Mouse (Mus musculus) liver, embryonic 15.5 days (tissue): ENCODE results near the gene Osbpl2. TPM values are rescaled to one million over a fixed set of nuclear protein-coding genes. Genes with fewer than 3 reads are reported as not detected.

Experiments used
- ATAC-seq: fragments of 200-750 bp; cut with Nextera tagmentation; 2 replicates; pipeline ENCODE4 v1.8.0; 2017; ENCODE audit warnings: moderate number of reproducible peaks, mild to moderate bottlenecking, moderate library complexity; ENCODE audit not compliant: insufficient read depth
- H3K27ac ChIP-seq: fragments of 300-500 bp; sonication (generic); replicated peaks from 2 replicates; pipeline ENCODE4 v1.5.1; 2015; ENCODE audit warnings: mild to moderate bottlenecking, inconsistent platforms
- H3K27me3 ChIP-seq: fragments of 300-500 bp; sonication (generic); 2 replicates; pipeline ENCODE4 v1.6.1; 2015; ENCODE audit warnings: mild to moderate bottlenecking, inconsistent platforms
- H3K36me3 ChIP-seq: fragments of 300-500 bp; sonication (generic); replicated peaks from 2 replicates; pipeline ENCODE4 v1.6.1; 2015; ENCODE audit warnings: moderate library complexity, mild to moderate bottlenecking, inconsistent platforms
- H3K4me1 ChIP-seq: fragments of 300-500 bp; sonication (generic); replicated peaks from 2 replicates; pipeline ENCODE4 v1.6.1; 2015; ENCODE audit warnings: inconsistent platforms
- H3K4me2 ChIP-seq: fragments of 300-500 bp; sonication (generic); 2 replicates; pipeline ENCODE4 v1.6.1; 2015; ENCODE audit warnings: moderate library complexity, mild to moderate bottlenecking, inconsistent platforms
- H3K4me3 ChIP-seq: fragments of 300-500 bp; sonication (generic); replicated peaks from 2 replicates; pipeline ENCODE4 v1.5.1; 2015; ENCODE audit warnings: mild to moderate bottlenecking, inconsistent platforms
- H3K9ac ChIP-seq: fragments of 300-500 bp; sonication (generic); 2 replicates; pipeline ENCODE4 v1.6.1; 2015; ENCODE audit warnings: moderate library complexity, mild to moderate bottlenecking, inconsistent platforms
- H3K9me3 ChIP-seq: fragments of 300-500 bp; sonication (generic); replicated peaks from 2 replicates; pipeline ENCODE4 v1.6.1; 2016; ENCODE audit warnings: inconsistent platforms
- WGBS: fragments of 180-500 bp; shearing (Covaris S2); methylation state at CpG from one replicate; pipeline ENCODE4 v1.1.7; 2015; ENCODE audit warnings: mixed read lengths; ENCODE audit not compliant: insufficient replicate concordance; 5-methylcytosine and 5-hydroxymethylcytosine counted together
- polyA plus RNA-seq: library from polyadenylated mRNA; unstranded; fragments of >200 nt; fragmentation: Nextera tagmentation; extraction: Ambion mirVana; gene quantifications from 2 replicates; pipeline ENCODE4 v1.2.1, GENCODE M21; 2015

The Osbpl2 gene
- polyA plus RNA-seq, 1 experiment from 2014 or later, result 9.4 TPM

DNA sequence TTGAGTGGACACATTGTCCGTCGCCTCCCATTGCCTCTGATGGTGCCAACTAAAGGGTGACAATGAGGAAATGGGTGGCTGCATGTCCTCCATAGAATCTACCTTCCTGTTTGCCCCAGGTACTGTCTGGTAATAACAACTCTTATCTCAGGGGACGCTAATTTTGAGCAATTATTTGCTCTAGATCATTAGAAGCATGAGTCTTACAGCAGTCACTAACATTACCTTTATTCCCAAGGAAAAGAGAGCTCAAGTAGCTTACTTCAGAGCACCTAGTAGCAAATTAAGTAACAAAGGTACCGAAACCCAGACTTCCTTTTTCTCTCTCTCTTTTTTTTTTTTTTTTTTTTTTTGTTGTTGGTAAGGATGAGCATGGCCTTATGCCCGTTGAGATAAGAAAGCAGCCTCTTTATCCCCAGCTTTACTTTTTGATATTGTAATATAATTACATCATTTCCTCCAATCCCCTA, 1.2 kb downstream of the Osbpl2 start:
- 0 out of 2 replicates have a peak, but pooled peaks cover 5% of the 10 kb centered on the region for H3K36me3 ChIP-seq
- no peak for ATAC-seq
- peaks cover 48% of the 10 kb centered on the region for H3K4me1 ChIP-seq
- peak overlapping the region; percentile 83; the same call in 1 of the 2 replicates for H3K27ac ChIP-seq
- H3K9ac ChIP-seq, result peak overlapping the region; percentile 83
- H3K9me3 ChIP-seq, result no peaks in the 10 kb centered on the region
- H3K27me3 ChIP-seq, result peaks cover 24% of the 10 kb centered on the region
- H3K4me3 ChIP-seq, result peak overlapping the region; percentile 93
- peak overlapping the region; percentile 95 for H3K4me2 ChIP-seq
- WGBS, result 24% methylated on average over 5 of the region's 5 CpGs

DNA sequence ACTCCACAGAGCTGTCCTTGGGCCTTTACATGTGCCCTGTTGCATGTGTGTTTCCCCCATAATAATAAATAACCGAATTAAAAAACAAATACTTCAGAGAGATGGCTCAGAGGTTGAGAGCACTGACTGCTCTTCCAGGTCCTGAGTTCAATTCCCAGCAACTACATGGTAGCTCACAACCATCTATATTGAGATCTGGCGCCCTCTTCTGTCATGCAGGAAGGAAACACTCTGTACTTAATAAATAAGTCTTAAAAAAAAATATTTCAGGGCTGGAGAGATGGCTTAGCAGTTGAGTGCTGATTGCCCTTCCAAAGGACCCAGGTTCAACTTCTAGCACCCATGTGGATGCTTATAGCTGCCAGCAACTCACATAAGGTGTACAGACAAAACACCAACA, 5.1 kb downstream of the Osbpl2 start:
- Histone ChIP-seq H3K27ac (no peak overlapping the region), H3K27me3 (no peaks in the 10 kb centered on the region), H3K9me3 (no peaks in the 10 kb centered on the region), H3K4me3 (no peak overlapping the region), H3K9ac (no peak overlapping the region), H3K4me1 (peaks cover 36% of the 10 kb centered on the region), H3K4me2 (no peak overlapping the region), H3K36me3 (0 out of 2 replicates have a peak, but pooled peaks cover 5% of the 10 kb centered on the region)
- 58% methylated on average over 2 of the region's 2 CpGs for WGBS
- no peak for ATAC-seq

DNA sequence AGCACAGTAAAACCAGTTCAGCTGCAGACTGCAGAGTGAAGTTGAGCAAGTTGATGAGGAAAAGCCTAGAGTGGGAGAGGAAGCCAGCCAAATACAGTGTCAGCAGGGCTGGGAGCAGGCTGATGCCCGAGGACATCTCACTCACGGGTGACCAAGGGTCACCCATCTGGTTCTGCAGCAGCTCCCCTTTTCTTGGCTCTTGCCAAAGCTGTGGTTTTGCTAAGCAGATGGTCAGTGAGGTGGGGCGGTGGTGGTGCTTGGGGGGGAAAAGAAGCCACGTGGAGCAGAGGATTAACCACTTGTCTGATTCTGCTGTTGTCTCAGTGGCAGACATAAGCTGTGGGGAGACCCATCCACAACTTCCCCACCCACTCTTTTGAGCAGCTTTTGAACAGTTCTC, 7.1 kb downstream of the Osbpl2 start:
- Histone ChIP-seq H3K9me3 (no peaks in the 10 kb centered on the region), H3K27ac (no peak overlapping the region), H3K36me3 (0 out of 2 replicates have a peak, but pooled peaks cover 5% of the 10 kb centered on the region), H3K4me3 (no peak overlapping the region), H3K4me1 (peaks cover 19% of the 10 kb centered on the region), H3K4me2 (no peak overlapping the region), H3K27me3 (no peaks in the 10 kb centered on the region), H3K9ac (no peak overlapping the region)
- ATAC-seq, result no peak
- WGBS, result 24% methylated on average over 4 of the region's 4 CpGs

DNA sequence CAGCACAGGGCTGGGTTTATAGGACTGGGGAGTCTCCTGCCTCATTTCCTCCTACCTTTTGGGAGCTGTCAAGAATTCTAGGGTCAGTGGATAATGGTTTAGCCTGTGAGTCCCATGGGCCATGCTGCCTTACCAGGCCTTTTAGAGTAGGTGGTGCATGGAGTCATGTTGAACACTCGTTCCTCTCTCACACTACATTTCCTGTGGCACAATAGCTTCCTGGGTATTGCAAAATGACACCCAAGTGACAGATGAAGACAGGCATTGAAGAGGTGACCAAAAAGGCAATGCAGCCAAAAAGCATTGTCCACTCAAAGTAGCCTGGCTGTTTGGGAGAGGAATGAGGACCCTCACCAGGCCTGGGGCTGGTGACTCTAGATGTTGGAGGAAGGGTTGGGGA, 8.6 kb downstream of the Osbpl2 start:
- Histone ChIP-seq H3K9me3 (no peaks in the 10 kb centered on the region), H3K4me2 (no peak overlapping the region), H3K4me3 (no peak overlapping the region), H3K9ac (no peak overlapping the region), H3K36me3 (0 out of 2 replicates have a peak, but pooled peaks cover 5% of the 10 kb centered on the region), H3K4me1 (peaks cover 18% of the 10 kb centered on the region), H3K27ac (no peak overlapping the region), H3K27me3 (no peaks in the 10 kb centered on the region)
- no peak for ATAC-seq
- WGBS, result 33% methylated on average over 1 of the region's 1 CpGs

DNA sequence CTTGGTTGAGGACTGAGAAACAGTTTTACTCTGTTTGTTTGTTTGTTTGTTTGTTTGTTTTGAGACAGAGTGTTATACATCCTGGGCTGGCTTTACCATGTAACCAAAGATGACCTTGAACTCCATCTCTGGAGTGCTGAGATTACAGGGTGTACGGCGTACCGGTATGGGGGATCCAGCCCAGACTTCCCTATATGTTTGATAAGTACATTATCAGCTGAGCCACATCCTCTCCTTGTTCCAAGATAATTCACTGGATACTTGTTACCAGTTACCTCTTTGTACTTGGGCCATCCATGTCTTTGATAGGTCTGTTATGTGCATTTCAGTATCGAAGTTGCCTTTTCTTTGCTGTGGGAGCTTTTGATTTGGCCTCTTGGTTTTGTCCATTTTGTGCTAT, 14.1 kb downstream of the Osbpl2 start:
- peaks cover 2% of the 10 kb centered on the region; the same call in 1 of the 2 replicates for H3K36me3 ChIP-seq
- no peak overlapping the region for H3K4me3 ChIP-seq
- H3K4me2 ChIP-seq, result no peak overlapping the region
- H3K27me3 ChIP-seq, result no peaks in the 10 kb centered on the region
- ATAC-seq, result no peak
- H3K27ac ChIP-seq, result no peak overlapping the region
- no peaks in the 10 kb centered on the region for H3K9me3 ChIP-seq
- H3K4me1 ChIP-seq, result peaks cover 4% of the 10 kb centered on the region; the same call in 1 of the 2 replicates
- 37% methylated on average over 4 of the region's 4 CpGs for WGBS
- H3K9ac ChIP-seq, result no peak overlapping the region

DNA sequence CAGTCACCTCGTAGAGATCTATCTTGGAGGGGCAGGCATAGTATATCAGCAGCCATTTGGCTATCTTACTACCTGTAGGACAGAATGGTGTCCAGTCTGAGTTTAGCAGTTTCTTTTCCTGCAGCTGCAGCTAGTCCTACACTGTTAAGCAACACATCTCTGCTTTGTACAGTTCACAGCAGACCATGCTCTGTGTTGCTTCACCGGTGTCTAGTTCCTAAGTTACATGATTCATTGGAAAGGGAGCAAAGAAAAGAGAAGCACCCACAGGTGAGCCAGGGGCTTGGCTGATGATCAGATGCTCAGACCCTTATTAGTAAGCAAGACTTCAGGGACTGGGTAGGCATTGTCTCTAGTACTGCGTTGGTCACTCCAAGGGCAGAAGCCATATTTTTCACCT, 14.8 kb downstream of the Osbpl2 start:
- no peak overlapping the region for H3K27ac ChIP-seq
- H3K36me3 ChIP-seq, result peaks cover 9% of the 10 kb centered on the region; the same call in 1 of the 2 replicates
- no peak overlapping the region for H3K4me3 ChIP-seq
- H3K27me3 ChIP-seq, result no peaks in the 10 kb centered on the region
- peaks cover 4% of the 10 kb centered on the region; the same call in 1 of the 2 replicates for H3K4me1 ChIP-seq
- WGBS, result 55% methylated on average over 3 of the region's 3 CpGs
- H3K9me3 ChIP-seq, result no peaks in the 10 kb centered on the region
- no peak overlapping the region for H3K4me2 ChIP-seq
- no peak for ATAC-seq
- H3K9ac ChIP-seq, result no peak overlapping the region

DNA sequence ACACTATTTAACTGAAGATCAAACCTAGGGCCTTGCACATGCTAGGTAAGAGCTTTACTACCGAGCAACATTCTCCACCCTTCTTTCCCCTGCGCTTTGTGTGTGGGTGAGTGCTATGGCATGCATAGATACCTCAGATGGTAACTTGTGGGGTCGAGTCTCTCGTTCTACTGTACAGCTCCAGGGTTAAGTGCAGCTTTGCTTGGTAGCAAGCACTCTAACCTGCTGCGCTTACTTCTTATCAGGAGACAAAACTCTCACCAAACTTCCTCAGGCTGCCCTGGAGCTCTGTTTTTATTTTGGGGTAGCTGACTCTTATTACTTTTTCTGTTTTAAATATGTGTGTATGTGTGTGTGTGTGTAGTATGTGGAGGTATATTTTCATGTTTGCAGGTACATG, 16.3 kb downstream of the Osbpl2 start:
- no peaks in the 10 kb centered on the region for H3K9me3 ChIP-seq
- 31% methylated on average over 5 of the region's 5 CpGs for WGBS
- H3K36me3 ChIP-seq, result peaks cover 13% of the 10 kb centered on the region; the same call in 1 of the 2 replicates
- H3K4me3 ChIP-seq, result no peak overlapping the region
- H3K9ac ChIP-seq, result no peak overlapping the region
- H3K27ac ChIP-seq, result no peak overlapping the region
- no peaks in the 10 kb centered on the region for H3K27me3 ChIP-seq
- ATAC-seq, result no peak
- H3K4me1 ChIP-seq, result peaks cover 4% of the 10 kb centered on the region; the same call in 1 of the 2 replicates
- no peak overlapping the region for H3K4me2 ChIP-seq

DNA sequence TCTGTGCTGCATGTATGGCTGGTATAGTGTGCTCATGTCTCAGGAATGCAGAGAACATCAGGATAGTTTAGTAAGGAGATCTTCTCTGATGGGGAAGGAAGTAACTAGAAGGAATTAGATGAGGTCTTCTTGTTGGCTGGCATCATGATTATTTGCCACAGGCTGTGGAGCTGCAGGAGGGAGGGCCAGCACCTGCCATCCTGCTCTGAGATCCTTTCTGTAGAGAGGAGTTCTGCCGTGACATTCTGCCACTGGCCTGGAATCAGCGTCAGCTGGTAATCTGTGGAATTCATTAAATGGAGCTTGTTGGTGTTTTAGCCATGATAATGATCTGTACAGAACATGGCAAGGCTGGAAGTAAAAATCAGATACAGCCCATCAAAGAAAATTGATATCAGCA, 27.0 kb downstream of the Osbpl2 start:
- Histone ChIP-seq H3K4me1 (no peaks in the 10 kb centered on the region), H3K36me3 (peaks cover 54% of the 10 kb centered on the region), H3K27me3 (no peaks in the 10 kb centered on the region), H3K27ac (no peak overlapping the region), H3K4me2 (no peak overlapping the region), H3K9me3 (no peaks in the 10 kb centered on the region), H3K9ac (no peak overlapping the region), H3K4me3 (no peak overlapping the region)
- 75% methylated on average over 2 of the region's 2 CpGs for WGBS
- no peak for ATAC-seq

DNA sequence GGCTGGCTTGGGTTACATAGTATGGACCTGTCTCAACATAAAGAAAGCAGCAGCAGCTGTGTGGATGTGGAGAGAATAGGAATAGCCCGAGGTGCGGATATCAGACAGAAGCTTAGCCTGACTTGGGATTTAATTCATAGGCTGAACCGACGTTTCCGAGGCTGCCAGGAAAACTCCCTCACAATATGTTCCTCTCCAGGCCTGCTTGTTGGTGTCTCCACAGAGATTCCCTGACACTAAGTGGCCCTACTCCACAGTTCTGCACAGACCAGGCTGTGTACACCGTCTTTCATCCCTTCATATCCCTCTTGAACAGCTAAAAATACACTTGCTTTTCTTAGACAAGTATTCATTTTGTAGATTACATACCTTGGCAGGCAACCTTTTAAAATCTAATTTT, 28.3 kb downstream of the Osbpl2 start:
- no peaks in the 10 kb centered on the region for H3K4me1 ChIP-seq
- WGBS, result 71% methylated on average over 6 of the region's 6 CpGs

DNA sequence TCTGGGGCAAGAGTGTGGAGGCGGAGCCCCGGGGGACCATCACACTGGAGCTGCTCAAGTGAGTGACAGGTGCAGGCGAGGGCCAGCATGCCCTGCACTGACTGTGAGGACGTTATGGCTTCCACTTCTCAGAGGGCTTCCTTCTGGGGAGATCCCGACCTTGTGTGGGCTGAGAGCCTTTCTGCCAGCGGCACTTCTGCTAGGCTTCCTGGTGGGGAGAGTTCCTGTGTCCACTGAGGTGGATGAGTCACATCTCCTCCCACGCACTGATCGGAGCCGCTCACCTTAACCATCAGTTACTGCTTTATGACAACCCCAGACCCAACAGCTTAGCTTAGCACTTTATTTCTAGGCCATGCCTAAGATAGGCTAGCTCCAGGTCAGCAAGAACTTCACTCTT, 29.4 kb downstream of the Osbpl2 start:
- Histone ChIP-seq H3K27me3 (no peaks in the 10 kb centered on the region), H3K9ac (no peak overlapping the region), H3K4me2 (no peak overlapping the region), H3K4me3 (no peak overlapping the region), H3K36me3 (peaks cover 51% of the 10 kb centered on the region), H3K9me3 (no peaks in the 10 kb centered on the region), H3K4me1 (no peaks in the 10 kb centered on the region), H3K27ac (no peak overlapping the region)
- WGBS, result 74% methylated on average over 9 of the region's 9 CpGs
- no peak for ATAC-seq

More for the DNA sequence above, 28.3 kb downstream of the Osbpl2 start:
- ATAC-seq, result no peak
- no peak overlapping the region for H3K9ac ChIP-seq
- H3K4me2 ChIP-seq, result no peak overlapping the region
- H3K9me3 ChIP-seq, result no peaks in the 10 kb centered on the region
- H3K4me3 ChIP-seq, result no peak overlapping the region
- no peak overlapping the region for H3K27ac ChIP-seq
- peaks cover 45% of the 10 kb centered on the region for H3K36me3 ChIP-seq
- no peaks in the 10 kb centered on the region for H3K27me3 ChIP-seq

DNA sequence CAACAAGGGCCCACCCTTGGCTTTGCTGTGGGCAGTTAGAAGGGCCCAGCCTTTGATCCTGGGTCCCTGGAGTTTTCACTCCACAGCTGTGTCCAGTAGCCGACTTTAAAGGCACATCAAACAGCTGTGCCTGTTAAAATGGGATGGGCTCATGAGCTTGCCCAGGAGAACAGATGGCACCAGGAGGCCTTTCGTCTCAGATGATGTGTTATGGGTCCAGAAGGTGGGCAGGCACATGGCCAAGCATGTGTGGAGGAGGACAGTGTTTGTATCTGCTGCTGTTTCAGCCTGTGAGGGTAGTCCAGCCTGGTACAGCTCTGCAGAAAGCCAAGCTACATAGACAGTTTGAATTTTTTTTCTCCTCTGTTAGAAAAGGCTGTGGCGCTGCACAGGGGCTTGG, 35.7 kb downstream of the Osbpl2 start:
- ATAC-seq, result no peak
- Histone ChIP-seq H3K27ac (no peak overlapping the region), H3K4me3 (no peak overlapping the region), H3K27me3 (no peaks in the 10 kb centered on the region), H3K4me1 (no peaks in the 10 kb centered on the region), H3K4me2 (no peak overlapping the region), H3K9ac (no peak overlapping the region), H3K36me3 (peaks cover 62% of the 10 kb centered on the region), H3K9me3 (no peaks in the 10 kb centered on the region)
- 58% methylated on average over 3 of the region's 3 CpGs for WGBS

DNA sequence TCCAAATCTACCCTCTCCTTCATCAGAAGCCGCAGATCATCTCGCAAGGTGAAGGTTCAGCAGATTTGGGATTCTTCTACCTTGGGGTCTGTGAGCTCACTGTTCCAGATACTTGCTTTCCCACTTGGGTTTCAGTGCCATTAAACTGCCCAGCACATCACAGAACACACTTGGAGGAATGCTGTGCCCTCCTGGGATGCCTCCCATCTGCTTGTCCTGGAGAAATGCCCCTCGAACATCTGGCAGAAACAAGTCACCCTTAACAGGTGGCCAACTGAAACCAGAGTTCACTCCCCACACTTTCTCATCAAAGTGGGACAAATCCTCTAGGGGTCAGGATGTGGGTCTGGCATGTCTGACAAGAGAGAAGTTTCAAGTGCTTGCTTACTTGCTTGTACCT, 39.5 kb downstream of the Osbpl2 start:
- Histone ChIP-seq H3K27me3 (no peaks in the 10 kb centered on the region), H3K4me3 (no peak overlapping the region), H3K27ac (no peak overlapping the region), H3K4me2 (no peak overlapping the region), H3K36me3 (peaks cover 60% of the 10 kb centered on the region), H3K4me1 (no peaks in the 10 kb centered on the region), H3K9me3 (no peaks in the 10 kb centered on the region), H3K9ac (no peak overlapping the region)
- WGBS, result 68% methylated on average over 3 of the region's 3 CpGs
- no peak for ATAC-seq
